Mouse (Mus musculus) granulocyte monocyte progenitor cell, adult 5-6 weeks (primary cell): ENCODE data around the gene Syngr1. TPM values are rescaled to one million over a fixed set of nuclear protein-coding genes. Genes with fewer than 3 reads are reported as not detected.

Source experiments
- ATAC-seq: replicated peaks from 2 replicates; pipeline ENCODE4 v1.8.0; 2016; ENCODE audit warnings: mild to moderate bottlenecking, moderate TSS enrichment, inconsistent platforms; ENCODE audit not compliant: poor library complexity, severe bottlenecking
- total RNA-seq, 2 experiments: library from RNA; stranded (forward) in 1 of 2; stranded (reverse) in 1 of 2; fragments of 200-712, 200-1000 nt in 1 of 2; fragments of >200 nt in 1 of 2; fragmentation: Nextera tagmentation in 1 of 2; gene quantifications; 2 replicates each; pipeline ENCODE4 v1.2.3; 2014 to 2017

Syngr1 gene
- total RNA-seq, 2 experiments from 2014 or later: 1.6 to 4.0 TPM

DNA sequence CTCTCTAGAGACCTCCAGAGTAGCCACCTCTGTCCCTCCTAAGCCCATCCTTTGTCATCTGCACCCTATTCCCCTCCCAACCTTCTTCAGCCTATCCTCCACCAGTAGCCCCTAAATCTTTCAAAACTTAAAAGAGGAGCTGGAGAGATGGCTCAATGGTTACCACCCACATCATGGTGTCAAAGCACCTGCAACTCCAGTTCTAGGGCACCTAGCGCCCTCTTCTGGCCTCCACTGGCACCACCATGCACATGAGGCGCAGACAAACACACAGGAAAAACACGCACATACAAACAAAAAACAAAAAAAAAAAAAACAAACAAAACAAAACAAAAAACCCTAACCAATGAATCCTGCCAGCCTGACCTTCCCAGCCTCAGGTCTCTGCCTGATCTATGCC lies 24.6 kb upstream of the Syngr1 start:
- ATAC-seq: no peak

DNA sequence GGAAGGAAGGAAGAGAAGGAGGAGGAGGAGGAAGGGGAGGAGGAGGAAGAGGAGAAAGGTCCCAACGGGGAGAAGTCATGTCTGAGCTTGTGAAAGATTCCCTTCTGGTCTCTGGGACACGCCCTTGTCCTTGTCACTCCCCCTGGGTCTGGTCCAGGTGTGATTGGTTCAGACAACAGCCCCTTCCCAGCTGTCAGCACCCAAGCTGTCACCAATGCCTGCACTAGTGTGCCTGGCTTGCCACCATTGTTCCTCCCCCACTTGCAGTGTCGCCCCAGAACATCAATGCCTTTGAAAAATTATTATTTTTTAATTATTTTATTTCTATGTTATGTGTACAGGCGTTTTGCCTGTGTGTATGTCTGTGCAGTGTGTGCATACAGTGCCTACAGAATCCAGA lies 22.0 kb upstream of the Syngr1 start:
- no peak for ATAC-seq

DNA sequence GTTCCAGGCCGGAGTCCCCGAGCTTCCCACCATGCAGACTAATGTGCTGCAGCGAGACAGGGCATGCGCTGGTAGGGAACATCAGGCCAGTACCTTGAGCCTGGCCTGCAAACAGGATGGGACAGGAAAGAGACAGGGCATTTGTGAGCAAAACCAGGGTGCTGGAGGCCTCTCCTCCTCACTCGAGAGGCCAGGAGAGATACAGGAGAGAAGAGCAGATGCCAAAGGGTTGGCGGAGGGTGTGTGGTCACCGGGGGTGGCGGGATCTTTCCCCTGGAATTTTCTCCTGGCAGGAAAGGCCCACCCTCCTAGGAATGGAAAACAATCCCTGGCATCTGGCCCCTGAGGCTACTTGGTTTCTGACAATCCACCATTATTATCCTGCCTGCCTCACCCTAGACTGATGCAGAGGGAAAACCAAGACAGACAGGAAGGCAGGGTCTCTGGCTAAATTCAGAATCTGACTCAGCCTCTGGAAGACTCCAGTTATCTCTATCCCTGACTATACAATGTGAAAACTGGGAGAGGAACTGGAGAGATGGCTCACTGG lies 21.0 kb upstream of the Syngr1 start:
- ATAC-seq: no peak

DNA sequence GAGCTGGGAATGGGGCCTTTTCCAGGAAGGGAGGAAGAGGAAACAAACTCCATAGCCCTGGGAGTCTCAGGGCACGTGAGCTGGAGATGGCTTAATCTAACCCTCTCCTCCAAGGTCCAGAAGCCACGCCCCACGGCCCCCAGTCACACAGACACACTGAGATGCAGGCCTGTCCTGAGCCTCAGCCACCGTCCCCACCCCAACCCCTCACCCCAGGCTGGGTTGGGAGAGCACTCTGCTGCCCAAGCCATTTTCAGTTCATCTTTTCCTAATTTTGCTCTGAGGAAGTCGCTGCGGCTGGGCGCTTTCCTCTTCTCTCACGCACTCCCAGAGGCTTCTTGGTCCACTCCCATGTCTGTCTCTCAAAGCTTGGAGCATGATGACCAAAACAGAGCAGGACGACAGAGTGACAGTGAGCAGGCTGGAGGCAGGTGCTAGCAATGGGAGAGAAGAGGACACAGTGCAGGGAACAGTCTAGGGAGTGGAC lies 19.1 kb upstream of the Syngr1 start:
- ATAC-seq: peak; percentile 60

DNA sequence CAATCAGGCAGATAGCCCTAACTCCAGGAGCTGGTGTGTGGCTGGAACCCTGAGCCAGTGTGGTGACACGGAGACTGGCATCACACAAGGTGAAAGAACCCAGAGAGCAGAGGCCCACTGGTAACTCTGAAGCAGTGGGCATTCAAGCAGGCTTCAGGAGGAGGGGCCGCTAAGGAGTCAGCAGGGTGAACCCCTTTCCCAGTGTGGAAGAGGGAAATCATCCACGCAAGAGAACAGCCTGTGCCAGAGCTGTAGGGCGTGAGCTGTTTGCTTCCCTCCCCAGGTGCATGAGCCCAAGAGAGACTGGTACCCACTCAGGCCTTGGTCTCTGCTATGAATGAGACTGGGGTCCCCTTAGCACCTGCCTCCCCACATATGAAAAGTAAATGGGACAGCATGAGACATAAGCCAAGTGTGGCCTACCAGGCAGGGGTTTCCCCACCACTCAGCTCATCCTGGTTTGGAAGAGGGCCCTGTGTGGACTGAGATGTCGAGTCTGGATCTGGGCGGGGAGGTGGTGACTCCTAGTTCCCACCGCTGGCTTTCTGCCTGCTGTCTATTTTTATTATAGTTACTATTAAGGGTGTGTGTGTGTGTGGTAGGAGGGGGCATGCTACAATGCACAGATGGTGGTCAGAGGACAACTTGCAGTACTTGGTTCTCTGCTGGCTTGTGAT lies 18.4 kb upstream of the Syngr1 start:
- no peak for ATAC-seq

DNA sequence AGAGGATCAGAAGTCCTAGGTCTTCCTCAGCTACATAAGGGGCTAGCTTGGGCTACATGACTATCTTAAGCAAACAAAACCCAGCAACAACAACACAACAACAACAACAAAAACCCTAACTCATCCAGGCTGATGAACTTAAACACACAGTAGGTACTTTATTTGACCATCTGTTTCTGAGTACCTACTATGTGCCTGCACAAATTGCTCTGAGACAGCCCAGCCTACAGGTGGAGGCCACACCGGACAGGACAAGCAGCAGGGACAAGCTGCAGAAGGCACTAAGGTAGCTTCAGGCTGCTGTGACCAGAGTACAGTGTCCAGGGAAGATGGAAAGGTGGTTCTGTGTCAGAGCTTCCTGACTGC lies 17.9 kb upstream of the Syngr1 start:
- ATAC-seq: no peak

DNA sequence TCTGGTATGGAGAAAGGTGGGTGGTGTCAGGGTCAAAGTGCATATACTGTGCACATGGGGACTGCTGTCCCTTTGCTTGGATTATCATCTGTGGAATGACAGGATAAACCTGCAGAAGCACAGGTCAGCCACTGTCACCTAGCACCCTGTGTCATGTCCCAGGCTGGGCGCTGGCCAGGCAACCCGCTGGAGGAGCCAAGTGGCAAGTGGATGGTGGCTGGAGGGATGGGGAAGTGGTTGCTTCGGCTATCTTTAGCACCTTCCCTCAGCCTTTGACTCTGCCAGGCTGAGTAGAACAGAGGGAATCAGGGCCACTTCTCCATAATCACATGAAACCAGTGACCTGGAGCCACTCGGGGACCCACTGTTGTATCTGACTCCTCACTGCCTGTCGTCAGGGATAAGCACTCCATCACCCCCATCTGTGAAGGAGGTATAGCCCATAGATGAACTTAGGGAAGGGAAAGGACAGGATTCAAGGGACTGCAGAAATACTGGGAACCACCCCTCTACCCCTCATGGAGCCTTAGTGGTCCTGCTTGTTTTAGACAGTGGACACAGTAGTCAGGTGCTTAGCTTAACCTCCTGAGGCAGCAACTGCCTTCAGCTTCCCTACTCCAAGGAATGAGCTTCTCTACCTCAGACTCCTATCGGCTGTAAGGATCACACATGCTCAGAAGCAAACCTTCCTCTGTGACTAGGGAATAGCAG lies 16.3 kb upstream of the Syngr1 start:
- peak; percentile 52 for ATAC-seq

DNA sequence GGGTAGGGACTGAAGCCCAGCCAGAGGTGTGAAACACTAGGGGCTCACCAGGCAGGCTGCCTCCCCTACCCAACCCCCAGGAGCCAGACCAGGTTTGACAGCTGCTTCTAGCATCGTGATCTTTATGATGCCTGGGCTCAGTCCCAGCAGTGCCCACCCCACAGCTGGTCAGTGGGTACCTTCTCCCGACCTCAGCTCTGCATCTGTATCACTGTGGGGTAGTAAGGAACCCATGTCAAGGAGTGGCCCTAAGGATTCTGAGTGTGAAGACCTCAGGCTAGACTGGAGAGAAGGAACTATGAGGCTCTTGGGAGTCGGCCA lies 15.8 kb upstream of the Syngr1 start:
- no peak for ATAC-seq

DNA sequence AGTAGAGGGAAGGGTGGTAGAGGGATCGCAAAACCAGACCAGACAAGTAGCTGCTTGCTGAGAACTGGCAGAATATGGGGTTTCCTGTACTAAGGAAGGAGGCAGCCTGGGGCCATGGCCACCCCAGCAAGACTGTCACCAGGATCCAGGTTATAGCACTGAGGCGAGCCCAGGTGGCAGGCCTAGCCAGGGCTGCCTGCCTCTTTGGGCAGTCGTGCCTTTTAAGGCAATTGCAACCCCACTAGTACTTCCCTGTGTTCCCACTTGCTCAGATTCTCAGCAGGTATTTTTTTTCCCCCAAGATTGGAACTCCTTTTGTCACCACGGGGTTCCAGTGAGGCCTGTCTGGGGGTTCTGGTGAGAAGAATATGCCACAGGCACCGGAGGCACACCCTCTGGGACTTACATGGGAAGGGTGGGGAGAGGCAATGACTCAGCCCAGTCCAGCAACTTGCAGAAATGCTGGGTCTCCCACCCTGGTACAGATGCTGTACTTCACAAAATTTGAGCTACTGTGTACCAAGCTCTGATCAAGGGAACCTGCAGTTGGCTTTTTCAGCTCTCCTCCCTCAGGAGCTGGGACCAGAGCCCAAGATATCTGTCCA lies 15.3 kb upstream of the Syngr1 start:
- ATAC-seq: no peak

DNA sequence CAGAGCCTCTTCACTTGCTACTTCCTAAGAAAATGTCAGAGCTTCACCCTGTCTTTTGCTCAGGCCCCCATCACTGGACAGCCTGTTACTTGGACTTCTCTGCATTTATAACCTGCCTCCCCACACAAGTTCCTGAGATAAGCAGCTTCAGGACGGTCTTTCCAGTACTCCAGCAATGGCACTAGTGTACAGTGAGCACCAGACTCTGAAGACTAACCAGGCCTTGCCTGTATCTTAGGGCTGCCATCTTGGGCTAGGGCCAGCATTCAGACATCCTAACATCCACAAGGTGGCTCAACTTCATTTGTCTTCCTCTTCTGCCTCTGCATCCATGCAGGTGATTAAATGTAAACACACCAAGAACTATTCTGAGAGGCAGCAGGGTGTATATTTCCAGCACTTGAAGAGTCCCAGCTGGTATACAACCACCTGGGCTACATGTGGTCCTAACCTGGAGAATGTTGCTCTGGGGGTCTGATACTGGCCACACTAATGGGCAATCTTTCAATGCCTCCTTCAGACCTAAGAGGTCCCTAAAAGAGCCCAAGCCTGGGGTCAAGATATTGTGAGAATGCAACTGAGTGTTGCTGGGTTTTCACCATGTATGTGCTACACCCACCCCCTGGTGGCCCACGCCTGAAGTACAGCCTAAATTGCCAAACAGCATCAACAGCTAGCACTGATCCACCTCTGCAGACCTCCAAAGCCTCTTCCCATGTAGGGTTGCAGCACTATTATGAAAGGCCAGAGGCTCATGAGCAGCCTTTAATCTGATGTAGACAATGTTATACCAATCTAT lies 14.6 kb upstream of the Syngr1 start:
- peak; percentile 35 for ATAC-seq

DNA sequence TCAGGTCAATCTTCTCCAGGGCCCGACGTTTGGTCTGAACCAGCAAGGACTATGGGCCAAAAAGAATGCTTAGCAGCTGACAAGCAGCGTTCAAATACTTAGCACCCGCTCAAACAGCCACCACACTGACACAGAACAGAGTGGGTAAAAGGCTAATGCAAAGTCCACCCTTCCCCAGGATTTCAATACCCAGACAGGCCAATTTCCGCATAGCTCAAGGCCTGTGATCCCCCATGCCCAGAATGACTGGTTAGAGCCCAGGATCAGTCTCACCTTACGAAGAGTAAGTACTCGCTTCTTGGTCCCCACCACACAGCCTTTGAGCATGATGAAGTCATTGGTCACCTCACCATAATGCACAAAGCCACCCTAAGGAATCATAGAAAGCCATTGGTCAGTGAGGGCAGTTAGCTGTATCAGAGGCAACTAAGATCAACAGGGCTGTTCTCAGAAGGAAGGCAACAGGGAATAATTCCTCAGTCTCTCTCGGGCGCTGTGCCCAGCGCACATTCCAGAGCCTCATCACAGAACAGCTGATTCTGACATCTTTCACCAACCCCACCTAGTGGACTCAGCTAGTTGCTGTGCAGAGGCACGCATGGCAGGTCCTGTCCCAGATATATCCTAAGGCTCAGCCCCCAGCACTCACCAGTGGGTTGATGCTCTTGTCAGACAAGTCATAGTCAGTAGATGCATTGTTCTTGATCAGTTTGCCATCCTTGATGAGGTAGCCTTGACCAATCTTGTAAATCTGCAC lies 12.9 kb upstream of the Syngr1 start:
- no peak for ATAC-seq

DNA sequence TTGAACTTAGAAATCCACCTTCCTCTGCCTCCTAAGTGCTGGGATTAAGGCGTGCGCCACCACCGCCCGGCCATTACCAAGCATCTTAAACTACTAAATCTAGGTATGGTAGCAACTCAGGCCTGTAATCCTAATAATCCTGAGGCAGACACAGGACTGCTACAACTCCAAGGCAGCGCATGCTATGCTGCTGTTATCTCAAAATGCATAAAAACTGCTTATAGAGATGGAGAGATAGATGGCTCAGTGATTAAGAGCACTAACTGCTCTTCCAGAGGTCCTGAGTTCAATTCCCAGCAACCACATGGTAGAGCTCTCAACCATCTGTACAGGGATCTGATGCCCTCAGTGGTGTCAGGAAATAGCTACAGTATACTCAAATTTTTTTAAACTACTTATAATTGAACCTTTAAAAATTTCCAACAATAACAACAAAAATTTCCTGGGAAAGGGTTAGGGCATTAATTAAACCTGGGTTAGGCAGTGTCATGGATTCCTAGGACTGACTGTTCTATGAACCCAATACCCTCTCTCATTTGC lies 11.9 kb upstream of the Syngr1 start:
- no peak for ATAC-seq

DNA sequence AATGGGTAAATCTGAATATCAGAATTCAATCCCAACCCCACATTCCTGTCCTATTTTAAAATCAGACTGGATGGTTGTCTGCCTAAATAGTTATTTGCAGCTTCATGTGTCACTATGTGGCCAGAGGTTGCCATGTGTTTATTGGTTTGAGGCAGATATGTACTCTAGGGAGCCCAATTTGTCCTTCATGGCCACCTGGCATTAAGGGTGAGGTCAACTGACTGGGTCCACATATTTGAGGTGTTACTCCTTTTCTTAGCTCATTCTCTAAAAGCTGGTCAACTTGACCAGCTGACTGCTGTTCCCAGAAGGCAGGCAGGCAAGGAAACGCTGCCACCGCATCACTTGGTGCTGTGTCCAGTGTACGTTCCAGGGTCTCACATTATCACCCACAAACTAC lies 11.2 kb upstream of the Syngr1 start:
- ATAC-seq: no peak

DNA sequence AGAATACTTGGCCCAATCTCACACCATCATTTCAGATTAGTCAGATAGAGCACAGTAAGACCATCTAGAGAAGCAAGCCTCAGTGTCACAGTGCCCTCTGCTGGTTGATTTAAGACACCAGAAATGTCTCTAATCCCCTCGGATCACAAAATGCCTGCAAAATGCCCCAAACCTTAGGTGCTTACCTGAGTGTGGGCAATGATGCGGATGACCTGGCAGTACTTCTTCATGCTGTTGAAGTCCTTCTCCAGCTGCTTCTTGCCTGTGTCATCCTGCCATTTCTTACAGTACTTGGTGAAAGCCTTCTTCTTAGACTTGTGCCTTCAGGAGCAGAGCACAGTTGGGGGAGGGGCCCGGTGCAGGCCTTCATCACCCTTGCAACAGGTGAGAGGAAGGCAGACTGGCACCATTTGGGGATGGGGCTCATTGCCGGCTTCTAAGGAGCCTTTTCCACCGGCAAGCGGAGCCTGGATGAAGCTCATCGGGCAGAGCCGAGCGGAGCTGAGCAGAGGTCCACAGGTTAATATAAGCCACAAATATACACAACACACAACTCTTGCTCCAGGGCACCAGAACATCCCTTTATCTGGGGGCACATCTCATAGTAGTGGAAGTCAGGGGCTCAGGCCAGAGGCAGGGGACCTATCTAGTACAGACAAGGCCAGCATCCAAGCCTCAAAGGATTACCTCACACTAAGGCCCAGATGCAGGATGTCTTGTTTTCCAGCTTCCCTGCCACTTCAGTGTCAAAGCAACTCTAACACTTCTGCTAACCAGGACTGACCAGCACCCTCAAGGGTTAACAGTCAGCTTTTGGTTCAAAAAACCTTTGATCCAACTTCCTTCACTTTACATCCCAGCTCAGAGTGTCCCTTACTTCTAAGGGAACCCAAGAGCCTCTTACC lies 10.2 kb upstream of the Syngr1 start:
- ATAC-seq: no peak

DNA sequence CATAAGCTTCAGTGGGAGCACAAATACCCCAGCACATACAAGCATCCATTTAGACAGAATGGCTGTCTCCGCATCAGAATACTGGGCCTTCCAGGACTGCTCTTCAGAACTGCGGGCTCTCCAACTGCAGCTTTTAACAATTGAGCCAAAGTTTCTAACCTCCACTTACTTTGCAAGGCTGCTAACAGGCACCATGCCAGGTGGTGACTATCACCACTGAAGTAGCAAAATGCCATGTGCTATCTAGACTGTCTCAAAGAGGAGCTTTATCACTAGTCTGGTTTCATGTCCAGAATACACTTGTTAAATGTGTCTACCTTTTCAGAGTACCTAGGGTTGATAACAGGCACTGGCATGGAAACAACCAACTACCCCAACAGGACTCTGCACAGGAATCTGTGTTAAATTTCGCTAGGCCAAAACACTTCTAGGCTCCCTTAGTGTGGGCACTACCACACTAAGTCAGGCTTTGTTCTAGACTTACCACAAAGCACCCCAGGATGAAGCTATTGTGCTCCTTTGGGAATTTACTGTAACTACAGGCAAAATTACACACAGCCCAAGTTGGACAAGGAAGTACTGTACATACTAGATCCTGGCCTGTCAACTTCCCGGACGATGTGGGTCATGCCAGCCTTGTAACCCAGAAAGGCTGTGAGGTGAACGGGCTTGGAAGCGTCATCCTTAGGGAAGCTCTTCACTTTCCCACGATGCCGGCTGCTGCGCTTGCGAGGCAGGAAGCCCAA lies 9.2 kb upstream of the Syngr1 start:
- no peak for ATAC-seq

DNA sequence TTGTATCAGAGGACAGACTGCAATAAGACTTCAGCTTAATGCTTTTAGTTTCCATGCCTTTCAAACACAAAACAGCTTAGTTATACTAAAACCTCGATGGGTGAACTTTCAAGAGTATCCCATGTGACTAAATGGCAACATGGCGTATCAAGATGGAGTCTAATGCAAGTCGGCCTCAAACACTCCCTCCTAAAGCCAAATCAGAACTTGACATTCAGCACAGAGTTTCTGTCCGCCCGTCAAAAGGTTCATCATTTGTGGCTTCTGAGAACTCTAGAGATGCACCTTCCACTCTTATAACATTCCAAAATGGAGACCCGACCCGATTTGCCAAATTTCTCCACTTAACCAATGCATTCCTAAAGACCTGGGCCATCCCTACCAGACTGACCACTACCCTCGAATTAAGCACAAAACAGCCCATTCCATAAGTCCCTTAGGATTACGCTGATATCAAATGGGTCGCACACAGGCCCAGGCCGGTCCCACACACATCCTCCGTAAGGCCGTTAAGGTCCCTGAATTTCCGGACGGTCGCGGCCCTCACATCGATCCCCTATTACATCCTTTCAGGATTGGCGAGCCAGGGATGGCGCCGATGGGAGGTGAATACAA lies 8.4 kb upstream of the Syngr1 start:
- ATAC-seq: peak; percentile 3; the same call in 1 of the 2 replicates

DNA sequence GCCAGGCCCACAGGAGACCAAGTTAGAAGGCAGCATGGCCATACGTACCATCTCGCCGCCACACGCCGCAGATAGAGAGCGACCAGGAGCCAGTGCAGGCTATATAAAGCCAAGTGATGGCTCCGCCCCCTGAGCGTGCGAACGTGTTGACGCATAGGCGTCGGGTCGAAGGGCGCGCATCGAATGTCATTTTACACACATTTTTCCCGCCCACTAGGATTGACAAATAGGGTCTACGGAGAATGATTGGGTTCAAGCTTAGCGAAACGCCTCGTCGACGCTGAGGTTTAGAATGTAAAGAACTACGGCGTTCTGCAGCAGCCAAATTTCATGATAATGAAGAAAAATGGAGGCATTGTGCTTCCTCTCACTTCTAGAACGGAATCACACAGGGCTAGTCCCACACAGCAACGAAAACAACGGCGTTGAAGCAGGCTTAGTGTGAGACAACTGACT lies 7.8 kb upstream of the Syngr1 start:
- peak; percentile 95 for ATAC-seq
